Mouse (Mus musculus): ENCODE measurements at regions not wholly inside any gene's neighbourhood (a gene's known extent, or its start where the extent isn't known, plus 50 kb on each side); places are given as distances from the start of the nearest gene placed in this dataset.

GRCm38 (mm10) chr8:126160356-126160975, 137.9 kb upstream of the Slc35f3 start:
- Histone ChIP-seq H3K4me2 (ENCODE audit: low read depth, low read length) (no peak overlapping the region), H3K4me1 (ENCODE audit: control insufficient read depth, insufficient read depth) (no peaks in the 10 kb centered on the region), H3K9ac (replicated peaks; ENCODE audit: low read depth, low read length) (no peak overlapping the region), H3K27ac (ENCODE audit: low read depth) (no peak overlapping the region), H3K9me3 (replicated peaks; ENCODE audit: control insufficient read depth, low read length) (no peaks in the 10 kb centered on the region), H3K27me3 (ENCODE audit: control insufficient read depth, insufficient read depth, low read length) (no peaks in the 10 kb centered on the region), H3K4me3 (ENCODE audit: low read depth, low read length) (no peak overlapping the region), H3K36me3 (replicated peaks; ENCODE audit: control insufficient read depth, insufficient read depth, low read length) (no peaks in the 10 kb centered on the region)
- no peak for ATAC-seq (ENCODE audit: insufficient read depth, low read depth)
- TF ChIP-seq EP300 (IDR thresholded peaks at IDR 0.05; ENCODE audit: low read depth) (no peak), CTCF (IDR thresholded peaks at IDR 0.05; ENCODE audit: low read depth) (no peak)
- 50% methylated on average over 9 of the region's 9 CpGs for WGBS
- DNase-seq (ENCODE audit: low spot score): no peak

- H3K4me2 ChIP-seq (ENCODE audit: low read depth, low read length): no peak overlapping the region
- no peaks in the 10 kb centered on the region for H3K36me3 ChIP-seq (replicated peaks; ENCODE audit: control insufficient read depth, insufficient read depth, low read length)
- no peak overlapping the region for H3K4me3 ChIP-seq (ENCODE audit: low read depth, low read length)
- no peak for DNase-seq (ENCODE audit: low spot score)
- no peak overlapping the region for H3K27ac ChIP-seq (ENCODE audit: low read depth)
- ATAC-seq (ENCODE audit: insufficient read depth, low read depth): no peak
- no peak for TF ChIP-seq CTCF (IDR thresholded peaks at IDR 0.05; ENCODE audit: low read depth)
- no peak for TF ChIP-seq EP300 (IDR thresholded peaks at IDR 0.05; ENCODE audit: low read depth)
- WGBS: 35% methylated on average over 11 of the region's 11 CpGs
- no peaks in the 10 kb centered on the region for H3K27me3 ChIP-seq (ENCODE audit: control insufficient read depth, insufficient read depth, low read length)
- no peak overlapping the region for H3K9ac ChIP-seq (replicated peaks; ENCODE audit: low read depth, low read length)
- no peaks in the 10 kb centered on the region for H3K9me3 ChIP-seq (replicated peaks; ENCODE audit: control insufficient read depth, low read length)
- no peaks in the 10 kb centered on the region for H3K4me1 ChIP-seq (ENCODE audit: control insufficient read depth, insufficient read depth)
Measured at GRCm38 (mm10) chr8:126162748-126163371, 135.5 kb upstream of the Slc35f3 start.

GRCm38 (mm10) chr8:126163954-126164353, 134.4 kb upstream of the Slc35f3 start:
- H3K4me2 ChIP-seq (ENCODE audit: low read depth, low read length): no peak overlapping the region
- H3K4me3 ChIP-seq (ENCODE audit: low read depth, low read length): no peak overlapping the region
- no peaks in the 10 kb centered on the region for H3K27me3 ChIP-seq (ENCODE audit: control insufficient read depth, insufficient read depth, low read length)
- no peak for ATAC-seq (ENCODE audit: insufficient read depth, low read depth)
- WGBS: 47% methylated on average over 5 of the region's 5 CpGs
- no peaks in the 10 kb centered on the region for H3K4me1 ChIP-seq (ENCODE audit: control insufficient read depth, insufficient read depth)
- no peak for DNase-seq (ENCODE audit: low spot score)
- H3K9me3 ChIP-seq (replicated peaks; ENCODE audit: control insufficient read depth, low read length): no peaks in the 10 kb centered on the region
- H3K27ac ChIP-seq (ENCODE audit: low read depth): no peak overlapping the region
- TF ChIP-seq EP300 (IDR thresholded peaks at IDR 0.05; ENCODE audit: low read depth): no peak
- no peak for TF ChIP-seq CTCF (IDR thresholded peaks at IDR 0.05; ENCODE audit: low read depth)
- H3K36me3 ChIP-seq (replicated peaks; ENCODE audit: control insufficient read depth, insufficient read depth, low read length): no peaks in the 10 kb centered on the region
- H3K9ac ChIP-seq (replicated peaks; ENCODE audit: low read depth, low read length): no peak overlapping the region

DNA sequence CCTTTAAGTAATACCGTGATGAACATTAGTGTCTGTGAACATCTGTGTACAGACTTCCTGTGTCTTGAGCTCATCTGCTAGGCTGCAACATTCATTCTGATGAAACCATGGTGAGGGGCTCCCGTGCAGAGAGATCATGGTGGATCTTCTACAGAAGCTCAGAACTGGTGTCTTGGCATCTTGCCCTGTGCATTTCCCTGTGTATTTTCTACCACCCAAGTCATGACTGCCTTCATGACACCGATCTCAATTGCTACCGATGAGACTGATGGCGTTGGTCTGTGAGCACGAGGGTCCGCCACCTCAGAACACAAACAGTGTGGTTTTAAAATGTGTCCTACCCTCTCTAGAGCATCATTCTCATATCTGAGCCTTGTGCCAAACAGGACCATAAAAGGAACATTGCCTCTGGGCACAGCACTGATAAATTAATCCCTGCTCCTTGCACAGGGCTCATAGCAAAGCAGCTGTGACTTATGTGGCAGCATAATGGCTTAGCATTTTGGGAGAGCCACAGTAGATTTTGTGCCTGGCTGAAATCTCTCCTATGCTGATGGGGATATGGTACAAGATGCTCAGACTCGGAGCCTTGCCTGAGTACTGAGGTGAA, 132.8 kb upstream of the Slc35f3 start:
- TF ChIP-seq EP300 (IDR thresholded peaks at IDR 0.05; ENCODE audit: low read depth) (no peak), CTCF (IDR thresholded peaks at IDR 0.05; ENCODE audit: low read depth) (no peak)
- H3K9me3 ChIP-seq (replicated peaks; ENCODE audit: control insufficient read depth, low read length): no peaks in the 10 kb centered on the region
- H3K4me2 ChIP-seq (ENCODE audit: low read depth, low read length): no peak overlapping the region
- no peak overlapping the region for H3K9ac ChIP-seq (replicated peaks; ENCODE audit: low read depth, low read length)
- no peaks in the 10 kb centered on the region for H3K36me3 ChIP-seq (replicated peaks; ENCODE audit: control insufficient read depth, insufficient read depth, low read length)
- H3K27ac ChIP-seq (ENCODE audit: low read depth): no peak overlapping the region
- DNase-seq (ENCODE audit: low spot score) (no peak), ATAC-seq (ENCODE audit: insufficient read depth, low read depth) (no peak)
- WGBS: 71% methylated on average over 8 of the region's 8 CpGs
- H3K27me3 ChIP-seq (ENCODE audit: control insufficient read depth, insufficient read depth, low read length): no peaks in the 10 kb centered on the region
- H3K4me3 ChIP-seq (ENCODE audit: low read depth, low read length): no peak overlapping the region
- no peaks in the 10 kb centered on the region for H3K4me1 ChIP-seq (ENCODE audit: control insufficient read depth, insufficient read depth)

DNA sequence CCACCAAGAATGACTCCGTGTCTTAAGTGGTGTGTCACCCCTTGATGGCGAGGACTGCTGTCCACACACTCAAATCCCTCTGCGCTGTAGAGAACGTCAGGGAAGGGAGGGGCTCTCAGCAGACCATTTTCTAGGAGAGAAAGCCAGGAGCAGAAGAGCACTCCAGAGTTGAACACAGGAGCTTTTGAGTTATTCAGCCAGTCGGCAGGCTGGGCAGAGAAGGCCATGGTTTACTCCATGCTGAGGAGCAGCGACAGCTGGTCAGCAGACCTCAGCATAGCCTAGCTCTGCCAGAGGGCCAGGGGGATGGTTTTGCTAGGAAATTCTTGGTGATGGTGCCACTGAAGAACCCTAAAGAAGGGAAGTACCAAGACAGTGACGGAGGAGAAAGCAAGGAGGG, 132.0 kb upstream of the Slc35f3 start:
- ATAC-seq (ENCODE audit: insufficient read depth, low read depth) (no peak), DNase-seq (ENCODE audit: low spot score) (no peak)
- Histone ChIP-seq H3K4me1 (ENCODE audit: control insufficient read depth, insufficient read depth) (no peaks in the 10 kb centered on the region), H3K9me3 (replicated peaks; ENCODE audit: control insufficient read depth, low read length) (no peaks in the 10 kb centered on the region), H3K27ac (ENCODE audit: low read depth) (no peak overlapping the region), H3K4me3 (ENCODE audit: low read depth, low read length) (no peak overlapping the region), H3K9ac (replicated peaks; ENCODE audit: low read depth, low read length) (no peak overlapping the region), H3K4me2 (ENCODE audit: low read depth, low read length) (no peak overlapping the region), H3K27me3 (ENCODE audit: control insufficient read depth, insufficient read depth, low read length) (no peaks in the 10 kb centered on the region), H3K36me3 (replicated peaks; ENCODE audit: control insufficient read depth, insufficient read depth, low read length) (no peaks in the 10 kb centered on the region)
- WGBS: 51% methylated on average over 7 of the region's 7 CpGs
- TF ChIP-seq CTCF (IDR thresholded peaks at IDR 0.05; ENCODE audit: low read depth) (no peak), EP300 (IDR thresholded peaks at IDR 0.05; ENCODE audit: low read depth) (no peak)
